Mouse (Mus musculus) embryonic facial prominence, embryonic 11.5 days (tissue): ENCODE data around the gene Fam78b. TPM values are rescaled to one million over a fixed set of nuclear protein-coding genes. Genes with fewer than 3 reads are reported as not detected.

Experiments used
- ATAC-seq: fragments of 200-750 bp; cut with Nextera tagmentation; replicated peaks from 2 replicates; pipeline ENCODE4 v1.8.0; 2017; ENCODE audit warnings: low read depth; ENCODE audit not compliant: insufficient number of reproducible peaks, low FRiP score, low TSS enrichment
- DNase-seq: peaks from one replicate; pipeline ENCODE4 v3.0.0-alpha.2; 2015; ENCODE audit warnings: low spot score
- H3K27ac ChIP-seq: fragments of 300-500 bp; sonication (generic); replicated peaks from 2 replicates; pipeline ENCODE4 v1.5.1; 2014; ENCODE audit warnings: mild to moderate bottlenecking, low read depth, low read length, control low read depth
- H3K27me3 ChIP-seq: fragments of 300-500 bp; sonication (generic); 2 replicates; pipeline ENCODE4 v1.6.1; 2014; ENCODE audit warnings: mild to moderate bottlenecking, low read length, moderate library complexity, mixed read lengths; ENCODE audit not compliant: control insufficient read depth, insufficient read depth
- H3K36me3 ChIP-seq: fragments of 300-500 bp; sonication (generic); replicated peaks from 2 replicates; pipeline ENCODE4 v1.6.1; 2014; ENCODE audit warnings: low read depth, mild to moderate bottlenecking, low read length, moderate library complexity, mixed read lengths; ENCODE audit not compliant: control insufficient read depth, insufficient read depth
- H3K4me1 ChIP-seq: fragments of 300-500 bp; sonication (generic); 2 replicates; pipeline ENCODE4 v1.6.1; 2014; ENCODE audit warnings: low read length, mixed read lengths; ENCODE audit not compliant: control insufficient read depth, insufficient read depth
- H3K4me2 ChIP-seq: fragments of 300-500 bp; sonication (generic); 2 replicates; pipeline ENCODE4 v1.6.1; 2014; ENCODE audit warnings: low read depth, mild to moderate bottlenecking, control low read depth, low read length, moderate library complexity
- H3K4me3 ChIP-seq: fragments of 300-500 bp; sonication (generic); 2 replicates; pipeline ENCODE4 v1.5.1; 2014; ENCODE audit warnings: low read depth, low read length, control low read depth
- H3K9ac ChIP-seq: fragments of 300-500 bp; sonication (generic); replicated peaks from 2 replicates; pipeline ENCODE4 v1.6.1; 2014; ENCODE audit warnings: mild to moderate bottlenecking, control low read depth, low read length
- H3K9me3 ChIP-seq: fragments of 300-500 bp; sonication (generic); replicated peaks from 2 replicates; pipeline ENCODE4 v1.6.1; 2016; ENCODE audit warnings: mild to moderate bottlenecking, low read length, inconsistent platforms, mixed read lengths; ENCODE audit not compliant: control insufficient read depth
- WGBS: fragments of 180-500 bp; shearing (Covaris S2); extraction: QIAGEN DNeasy Blood & Tissue Kit; methylation state at CpG from one replicate; pipeline ENCODE4 v1.1.7; 2014; 5-methylcytosine and 5-hydroxymethylcytosine counted together
- polyA plus RNA-seq: library from polyadenylated mRNA; unstranded; fragments of >200 nt; fragmentation: Nextera tagmentation; extraction: Ambion mirVana; gene quantifications from 2 replicates; pipeline ENCODE4 v1.2.1, GENCODE M21; 2014

Gene Fam78b
- polyA plus RNA-seq, 1 experiment from 2014 or later: 3.8 TPM

DNA sequence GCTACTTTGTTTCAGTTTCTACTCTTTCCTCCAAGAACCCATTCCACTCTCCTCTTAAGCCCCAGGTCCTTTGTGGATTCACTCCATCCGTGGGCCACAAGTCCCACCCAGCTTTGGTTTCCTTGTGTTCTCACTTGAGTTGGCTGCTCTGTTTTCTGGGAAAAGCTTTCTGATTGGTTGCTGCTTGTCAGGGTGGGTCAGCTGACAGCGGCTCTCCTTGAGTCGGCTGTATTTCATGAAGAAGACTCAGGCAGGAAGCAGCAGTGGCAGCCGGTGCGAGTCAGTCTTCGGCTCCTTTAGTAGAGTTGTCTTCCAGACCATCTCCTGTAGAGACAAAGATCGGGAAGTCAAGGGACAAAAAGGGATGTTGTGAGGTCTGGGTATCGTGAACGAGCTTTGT, 101.3 kb downstream of the Fam78b start:
- Histone ChIP-seq H3K27me3 (no peaks in the 10 kb centered on the region), H3K4me2 (no peak overlapping the region), H3K36me3 (no peaks in the 10 kb centered on the region), H3K4me3 (no peak overlapping the region), H3K4me1 (no peaks in the 10 kb centered on the region), H3K9me3 (no peaks in the 10 kb centered on the region), H3K9ac (no peak overlapping the region), H3K27ac (no peak overlapping the region)
- DNase-seq: no peak
- ATAC-seq: no peak
- 76% methylated on average over 9 of the region's 9 CpGs for WGBS

DNA sequence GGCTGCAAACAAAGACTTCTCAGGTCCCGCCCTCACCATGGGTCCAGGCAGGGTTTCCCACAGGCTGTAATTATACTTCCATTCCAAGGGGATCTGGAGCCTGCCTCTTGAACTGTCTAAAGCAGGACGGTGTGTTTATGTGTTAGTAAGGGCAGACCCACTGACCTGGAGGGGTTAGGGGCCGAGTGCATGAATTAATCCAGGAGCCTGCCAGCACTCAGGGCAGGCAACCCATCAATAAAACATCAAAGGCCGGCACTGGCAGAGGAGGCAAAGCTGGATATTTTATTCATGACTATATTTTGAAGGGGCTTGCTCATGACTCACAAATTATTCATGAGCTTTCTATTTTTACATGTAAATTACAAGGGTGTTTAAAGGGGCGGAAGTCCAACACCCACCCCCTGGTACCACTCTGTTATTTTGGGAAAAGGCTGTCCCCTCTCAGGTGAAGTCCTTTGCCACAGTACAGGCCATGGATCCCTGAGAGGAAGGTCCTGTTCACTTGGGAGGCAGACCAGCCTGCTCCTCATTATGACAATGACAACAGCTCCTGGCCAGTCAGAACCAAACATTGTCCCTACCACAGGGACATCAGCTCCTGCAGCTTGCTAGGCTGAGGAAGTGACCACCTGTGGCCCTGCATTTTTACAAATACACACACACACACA, 103.9 kb downstream of the Fam78b start:
- no peak overlapping the region for H3K27ac ChIP-seq
- 35% methylated on average over 5 of the region's 5 CpGs for WGBS
- no peak overlapping the region for H3K9ac ChIP-seq
- no peaks in the 10 kb centered on the region for H3K36me3 ChIP-seq
- H3K4me2 ChIP-seq: no peak overlapping the region
- ATAC-seq: no peak; the same call in 1 of the 2 replicates
- H3K9me3 ChIP-seq: no peaks in the 10 kb centered on the region
- no peak for DNase-seq
- no peaks in the 10 kb centered on the region for H3K27me3 ChIP-seq
- H3K4me3 ChIP-seq: no peak overlapping the region
- no peaks in the 10 kb centered on the region for H3K4me1 ChIP-seq

- Histone ChIP-seq H3K36me3 (no peaks in the 10 kb centered on the region), H3K9me3 (no peaks in the 10 kb centered on the region), H3K4me3 (no peak overlapping the region), H3K4me1 (no peaks in the 10 kb centered on the region), H3K27me3 (no peaks in the 10 kb centered on the region), H3K27ac (no peak overlapping the region), H3K4me2 (no peak overlapping the region), H3K9ac (no peak overlapping the region)
- DNase-seq (no peak), ATAC-seq (no peak)
- WGBS: 84% methylated on average over 4 of the region's 4 CpGs
Measured at GRCm38 (mm10) chr1:167105916-167106315, 104.7 kb downstream of the Fam78b start.

GRCm38 (mm10) chr1:167108973-167109509, 107.8 kb downstream of the Fam78b start:
- Histone ChIP-seq H3K4me2 (no peak overlapping the region), H3K36me3 (no peaks in the 10 kb centered on the region), H3K27ac (no peak overlapping the region), H3K9ac (no peak overlapping the region), H3K27me3 (no peaks in the 10 kb centered on the region), H3K4me3 (no peak overlapping the region), H3K9me3 (no peaks in the 10 kb centered on the region), H3K4me1 (no peaks in the 10 kb centered on the region)
- DNase-seq (no peak), ATAC-seq (no peak)
- 86% methylated on average over 8 of the region's 8 CpGs for WGBS

GRCm38 (mm10) chr1:167114363-167115050, 113.3 kb downstream of the Fam78b start:
- H3K9me3 ChIP-seq: no peaks in the 10 kb centered on the region
- H3K27me3 ChIP-seq: no peaks in the 10 kb centered on the region
- H3K9ac ChIP-seq: no peak overlapping the region
- H3K4me1 ChIP-seq: no peaks in the 10 kb centered on the region
- DNase-seq: no peak
- H3K4me2 ChIP-seq: no peak overlapping the region
- no peak overlapping the region for H3K4me3 ChIP-seq
- H3K27ac ChIP-seq: no peak overlapping the region
- H3K36me3 ChIP-seq: no peaks in the 10 kb centered on the region
- 79% methylated on average over 4 of the region's 4 CpGs for WGBS
- no peak for ATAC-seq

DNA sequence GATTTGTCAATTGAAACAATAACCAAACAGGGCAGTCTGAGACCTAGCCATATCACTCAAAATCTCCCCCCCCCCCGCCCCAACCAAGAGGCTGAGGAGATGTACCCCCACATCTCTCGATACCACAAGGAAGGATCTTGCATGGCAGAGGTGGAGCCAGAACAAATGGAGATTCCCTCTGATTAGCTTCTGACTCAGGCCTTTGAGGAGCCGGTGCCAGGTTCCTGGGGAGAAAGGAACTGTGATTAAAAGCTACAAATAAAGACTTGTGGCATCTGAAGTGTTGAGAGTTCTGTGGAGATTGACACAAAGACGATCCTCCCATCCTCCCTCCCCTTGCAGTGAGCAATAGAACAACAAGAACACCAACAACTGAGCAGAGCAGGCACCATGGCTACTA, 113.9 kb downstream of the Fam78b start:
- Histone ChIP-seq H3K27me3 (no peaks in the 10 kb centered on the region), H3K4me1 (no peaks in the 10 kb centered on the region), H3K9me3 (no peaks in the 10 kb centered on the region), H3K36me3 (no peaks in the 10 kb centered on the region), H3K4me3 (no peak overlapping the region), H3K27ac (no peak overlapping the region), H3K9ac (no peak overlapping the region), H3K4me2 (no peak overlapping the region)
- DNase-seq (no peak), ATAC-seq (no peak)
- WGBS: 40% methylated on average over 4 of the region's 4 CpGs

- H3K27me3 ChIP-seq: no peaks in the 10 kb centered on the region
- ATAC-seq: no peak
- WGBS: 82% methylated on average over 3 of the region's 3 CpGs
Measured at GRCm38 (mm10) chr1:167116733-167117132, 115.5 kb downstream of the Fam78b start.

DNA sequence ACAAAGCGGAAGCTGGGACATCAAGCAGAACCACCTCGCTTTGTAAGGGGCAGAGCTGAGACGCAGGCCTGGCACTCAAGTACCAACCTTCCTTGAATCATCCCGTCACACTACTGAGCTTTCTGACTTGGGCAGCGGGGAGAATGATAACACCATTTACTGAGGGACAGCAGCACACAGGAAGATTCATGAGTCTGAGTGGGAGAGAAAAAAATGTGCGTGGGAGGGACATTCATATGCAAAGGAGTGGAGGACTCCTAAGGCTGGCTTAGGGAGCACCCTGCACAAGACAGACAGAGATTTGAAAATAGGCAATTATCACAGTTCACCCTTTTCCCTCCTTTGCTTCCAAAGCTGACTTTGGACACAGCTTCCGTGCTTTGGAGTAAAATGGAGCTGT, 117.8 kb downstream of the Fam78b start:
- Histone ChIP-seq H3K27me3 (no peaks in the 10 kb centered on the region), H3K9me3 (no peaks in the 10 kb centered on the region), H3K4me2 (no peak overlapping the region), H3K4me3 (no peak overlapping the region), H3K9ac (no peak overlapping the region), H3K4me1 (no peaks in the 10 kb centered on the region), H3K36me3 (no peaks in the 10 kb centered on the region), H3K27ac (no peak overlapping the region)
- DNase-seq (no peak), ATAC-seq (no peak)
- WGBS: 89% methylated on average over 7 of the region's 7 CpGs

More at GRCm38 (mm10) chr1:167116733-167117132, 115.5 kb downstream of the Fam78b start:
- no peak overlapping the region for H3K4me3 ChIP-seq
- no peak overlapping the region for H3K9ac ChIP-seq
- H3K27ac ChIP-seq: no peak overlapping the region
- DNase-seq: no peak
- H3K36me3 ChIP-seq: no peaks in the 10 kb centered on the region
- no peak overlapping the region for H3K4me2 ChIP-seq
- no peaks in the 10 kb centered on the region for H3K9me3 ChIP-seq
- H3K4me1 ChIP-seq: no peaks in the 10 kb centered on the region
